ENCODE assay signal across 8 mouse cellular contexts in the genomic region with DNA sequence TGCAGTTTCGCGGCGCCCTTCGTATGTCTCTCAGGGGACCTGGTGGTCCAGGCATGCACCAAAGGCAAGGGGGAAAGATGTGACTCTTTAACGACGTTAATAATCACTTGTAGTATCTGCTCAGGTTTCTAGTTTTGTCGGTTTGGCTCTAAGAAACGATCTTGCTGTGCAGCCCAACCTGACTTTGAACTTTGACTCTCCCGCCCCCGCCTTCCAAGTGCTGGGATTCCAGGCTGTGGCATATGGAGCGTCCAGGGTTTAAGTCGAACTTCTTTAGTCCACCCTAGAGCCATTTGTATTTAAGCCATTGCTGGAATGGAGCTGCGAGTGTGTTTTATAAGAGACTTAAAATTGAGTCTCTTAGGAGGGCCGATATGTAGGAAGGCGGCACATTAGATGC. TPM values are rescaled to one million over a fixed set of nuclear protein-coding genes. Genes with fewer than 3 reads are reported as not detected.
DNase-seq lines count a peak whose midpoint lies in the region; ATAC-seq and TF ChIP-seq lines count a peak whose summit lies in the region.

No protein-coding gene starts in this region.

- H3K9me3 ChIP-seq in heart, postnatal 0 days (replicated peaks; ENCODE audit: control insufficient read depth, low read length): 0 out of 2 replicates have a peak, but pooled peaks cover 3% of the 10 kb centered on the region
- no peaks in the 10 kb centered on the region for H3K9me3 ChIP-seq in embryonic facial prominence, embryonic 12.5 days
- H3K9me3 ChIP-seq in kidney, embryonic 14.5 days (ENCODE audit: control insufficient read depth, low read length): peaks cover 8% of the 10 kb centered on the region
- H3K9me3 ChIP-seq in midbrain, embryonic 11.5 days (ENCODE audit: control insufficient read depth, low read length): no peaks in the 10 kb centered on the region; the same call in 1 of the 2 replicates

- ATAC-seq in heart, postnatal 0 days (ENCODE audit: insufficient read depth, low read depth): no peak
- ATAC-seq in embryonic facial prominence, embryonic 12.5 days (ENCODE audit: insufficient number of reproducible peaks, insufficient read depth, low FRiP score, low TSS enrichment): 0 out of 2 replicates have a peak, but pooled peaks have one; percentile 0
- no peak for ATAC-seq in kidney, embryonic 14.5 days (ENCODE audit: low FRiP score, low TSS enrichment)
- ATAC-seq in midbrain, embryonic 11.5 days (ENCODE audit: low FRiP score): no peak
- no peak for ATAC-seq in activated CD4-positive, CD25-positive, alpha-beta regulatory T cell, adult 4 months

- no peaks in the 10 kb centered on the region for H3K36me3 ChIP-seq in heart, postnatal 0 days (replicated peaks; ENCODE audit: control insufficient read depth, insufficient read depth, low read length)
- H3K36me3 ChIP-seq in embryonic facial prominence, embryonic 12.5 days: 0 out of 2 replicates have a peak, but pooled peaks cover 7% of the 10 kb centered on the region
- H3K36me3 ChIP-seq in kidney, embryonic 14.5 days (ENCODE audit: control insufficient read depth, insufficient read depth, low read length): no peaks in the 10 kb centered on the region
- no peaks in the 10 kb centered on the region for H3K36me3 ChIP-seq in midbrain, embryonic 11.5 days (ENCODE audit: control insufficient read depth, insufficient read depth, low read length)

- H3K27me3 ChIP-seq in heart, postnatal 0 days (ENCODE audit: control insufficient read depth, insufficient read depth, low read length): no peaks in the 10 kb centered on the region
- H3K27me3 ChIP-seq in embryonic facial prominence, embryonic 12.5 days: no peaks in the 10 kb centered on the region
- no peaks in the 10 kb centered on the region for H3K27me3 ChIP-seq in kidney, embryonic 14.5 days (ENCODE audit: control insufficient read depth, insufficient read depth, low read length)
- H3K27me3 ChIP-seq in midbrain, embryonic 11.5 days (ENCODE audit: control insufficient read depth, insufficient read depth, low read length): no peaks in the 10 kb centered on the region

- WGBS in heart, postnatal 0 days: 23% methylated on average over 15 of the region's 15 CpGs
- 14% methylated on average over 15 of the region's 15 CpGs for WGBS in embryonic facial prominence, embryonic 12.5 days
- 20% methylated on average over 15 of the region's 15 CpGs for WGBS in kidney, embryonic 14.5 days
- WGBS in midbrain, embryonic 11.5 days: 19% methylated on average over 15 of the region's 15 CpGs

- H3K9ac ChIP-seq in heart, postnatal 0 days (replicated peaks; ENCODE audit: low read depth, low read length): peak overlapping the region; percentile 65
- H3K9ac ChIP-seq in embryonic facial prominence, embryonic 12.5 days: peak overlapping the region; percentile 58
- peak overlapping the region; percentile 53 for H3K9ac ChIP-seq in kidney, embryonic 14.5 days (ENCODE audit: low read depth, low read length)
- peak overlapping the region; percentile 75 for H3K9ac ChIP-seq in midbrain, embryonic 11.5 days (ENCODE audit: low read length)

- H3K4me2 ChIP-seq in heart, postnatal 0 days (ENCODE audit: low read depth, low read length): peak overlapping the region; percentile 77
- H3K4me2 ChIP-seq in embryonic facial prominence, embryonic 12.5 days (replicated peaks): peak overlapping the region; percentile 66
- peak overlapping the region; percentile 56 for H3K4me2 ChIP-seq in kidney, embryonic 14.5 days (replicated peaks; ENCODE audit: low read depth, low read length)
- peak overlapping the region; percentile 66 for H3K4me2 ChIP-seq in midbrain, embryonic 11.5 days

- DNase-seq in heart, postnatal 0 days (ENCODE audit: low spot score): no peak
- DNase-seq in heart, postnatal 4 days: no peak
- DNase-seq in midbrain, embryonic 11.5 days (ENCODE audit: low spot score, missing footprints): no peak
- no peak for DNase-seq in cerebellum, adult 18-20 months
- no peak for DNase-seq in cerebellum, postnatal 25 days

- TF ChIP-seq CTCF in heart, postnatal 0 days (IDR thresholded peaks at IDR 0.05; ENCODE audit: low read depth): no peak

- peak overlapping the region; percentile 94 for H3K4me3 ChIP-seq in heart, postnatal 0 days (ENCODE audit: low read depth, low read length)
- H3K4me3 ChIP-seq in embryonic facial prominence, embryonic 12.5 days: peak overlapping the region; percentile 76
- peak overlapping the region; percentile 94 for H3K4me3 ChIP-seq in kidney, embryonic 14.5 days (ENCODE audit: low read length)
- peak overlapping the region; percentile 83 for H3K4me3 ChIP-seq in midbrain, embryonic 11.5 days (ENCODE audit: low read depth, low read length)

- no peak for TF ChIP-seq EP300 in heart, postnatal 0 days (IDR thresholded peaks at IDR 0.05; ENCODE audit: low read depth)

- H3K4me1 ChIP-seq in heart, postnatal 0 days (ENCODE audit: control insufficient read depth, insufficient read depth): peaks cover 9% of the 10 kb centered on the region
- peaks cover 15% of the 10 kb centered on the region for H3K4me1 ChIP-seq in embryonic facial prominence, embryonic 12.5 days
- peaks cover 7% of the 10 kb centered on the region; the same call in 1 of the 2 replicates for H3K4me1 ChIP-seq in kidney, embryonic 14.5 days (ENCODE audit: control insufficient read depth, insufficient read depth, low read length)
- H3K4me1 ChIP-seq in midbrain, embryonic 11.5 days (ENCODE audit: control insufficient read depth, insufficient read depth, low read length): peaks cover 11% of the 10 kb centered on the region

- peak overlapping the region; percentile 76 for H3K27ac ChIP-seq in heart, postnatal 0 days (ENCODE audit: low read depth)
- peak overlapping the region; percentile 96 for H3K27ac ChIP-seq in embryonic facial prominence, embryonic 12.5 days
- peak overlapping the region; percentile 85 for H3K27ac ChIP-seq in kidney, embryonic 14.5 days (ENCODE audit: low read depth, low read length)
- peak overlapping the region; percentile 88 for H3K27ac ChIP-seq in midbrain, embryonic 11.5 days (ENCODE audit: low read depth, low read length)

RNA-seq across cellular contexts. Expression of a gene that starts 0.4 kb away (rescaled TPM):
- 22.7 and 25.3 TPM in 2 replicates for total RNA-seq in heart, postnatal 0 days (2014; rRNA removed; ENCODE audit: low replicate concordance)
- 6.5 and 7.7 TPM in 2 replicates for polyA plus RNA-seq in heart, postnatal 0 days (2015; fragmentation: Nextera tagmentation; extraction: Ambion mirVana)
- 10 to 100 TPM; 10.7 to 11.9 TPM for total RNA-seq in heart, postnatal 4 days (2021)
- polyA plus RNA-seq in embryonic facial prominence, embryonic 12.5 days (2016; fragmentation: Nextera tagmentation; extraction: Ambion mirVana): 15.4 and 17.3 TPM in 2 replicates
- 14.4 and 21.2 TPM in 2 replicates for polyA plus RNA-seq in kidney, embryonic 14.5 days (2014; fragmentation: Nextera tagmentation; extraction: Ambion mirVana)
- polyA plus RNA-seq in midbrain, embryonic 11.5 days (2014; fragmentation: Nextera tagmentation; extraction: Ambion mirVana): 15.7 and 16.1 TPM in 2 replicates
- 1 to 10 TPM in 1 of 2 experiments, under 1 TPM in 1; 0.81 to 1.4 TPM for polyA plus RNA-seq in activated CD4-positive, CD25-positive, alpha-beta regulatory T cell, adult 4 months (2017; shearing (Covaris generic))

RNA-seq across cellular contexts. Expression of a gene that starts 1.2 kb away (rescaled TPM):
- total RNA-seq in heart, postnatal 0 days (2014; rRNA removed; ENCODE audit: low replicate concordance): 39.6 and 62.9 TPM in 2 replicates
- 33.8 and 36.2 TPM in 2 replicates for polyA plus RNA-seq in heart, postnatal 0 days (2015; fragmentation: Nextera tagmentation; extraction: Ambion mirVana)
- 10 to 100 TPM; 51.8 to 53.9 TPM for total RNA-seq in heart, postnatal 4 days (2021)
- 29.5 and 32.5 TPM in 2 replicates for polyA plus RNA-seq in embryonic facial prominence, embryonic 12.5 days (2016; fragmentation: Nextera tagmentation; extraction: Ambion mirVana)
- polyA plus RNA-seq in kidney, embryonic 14.5 days (2014; fragmentation: Nextera tagmentation; extraction: Ambion mirVana): 41.6 and 44.8 TPM in 2 replicates
- 30.7 and 34.6 TPM in 2 replicates for polyA plus RNA-seq in midbrain, embryonic 11.5 days (2014; fragmentation: Nextera tagmentation; extraction: Ambion mirVana)
- 10 to 100 TPM; 15.3 to 15.7 TPM for polyA plus RNA-seq in activated CD4-positive, CD25-positive, alpha-beta regulatory T cell, adult 4 months (2017; shearing (Covaris generic))

RNA-seq across cellular contexts. Expression of a gene that starts 45.8 kb away (rescaled TPM):
- total RNA-seq in heart, postnatal 0 days (2014; rRNA removed; ENCODE audit: low replicate concordance): 0.12 TPM in 1 of 2 replicates, not detected in the other
- 0.11 TPM in 1 of 2 replicates, not detected in the other for polyA plus RNA-seq in heart, postnatal 0 days (2015; fragmentation: Nextera tagmentation; extraction: Ambion mirVana)
- not detected for total RNA-seq in heart, postnatal 4 days (2021)
- polyA plus RNA-seq in embryonic facial prominence, embryonic 12.5 days (2016; fragmentation: Nextera tagmentation; extraction: Ambion mirVana): 0.39 and 0.42 TPM in 2 replicates
- 0.14 and 0.43 TPM in 2 replicates for polyA plus RNA-seq in kidney, embryonic 14.5 days (2014; fragmentation: Nextera tagmentation; extraction: Ambion mirVana)
- 0.33 and 0.36 TPM in 2 replicates for polyA plus RNA-seq in midbrain, embryonic 11.5 days (2014; fragmentation: Nextera tagmentation; extraction: Ambion mirVana)
- under 1 TPM in 1 of 2 experiments, not detected in 1; 0.25 TPM for polyA plus RNA-seq in activated CD4-positive, CD25-positive, alpha-beta regulatory T cell, adult 4 months (2017; shearing (Covaris generic))

RNA-seq across cellular contexts. Expression of a gene that starts 51.4 kb away (rescaled TPM):
- total RNA-seq in heart, postnatal 0 days (2014; rRNA removed; ENCODE audit: low replicate concordance): not detected in 2 replicates
- 0.46 and 0.59 TPM in 2 replicates for polyA plus RNA-seq in heart, postnatal 0 days (2015; fragmentation: Nextera tagmentation; extraction: Ambion mirVana)
- total RNA-seq in heart, postnatal 4 days (2021): under 1 TPM; 0.17 to 0.45 TPM
- 0.52 and 1.8 TPM in 2 replicates for polyA plus RNA-seq in embryonic facial prominence, embryonic 12.5 days (2016; fragmentation: Nextera tagmentation; extraction: Ambion mirVana)
- polyA plus RNA-seq in kidney, embryonic 14.5 days (2014; fragmentation: Nextera tagmentation; extraction: Ambion mirVana): 1.1 and 1.2 TPM in 2 replicates
- polyA plus RNA-seq in midbrain, embryonic 11.5 days (2014; fragmentation: Nextera tagmentation; extraction: Ambion mirVana): 1.2 and 1.4 TPM in 2 replicates
- polyA plus RNA-seq in activated CD4-positive, CD25-positive, alpha-beta regulatory T cell, adult 4 months (2017; shearing (Covaris generic)): 1 to 10 TPM in 1 of 2 experiments, not detected in 1; 5.0 TPM

RNA-seq across cellular contexts. Expression of a gene that starts 52.1 kb away (rescaled TPM):
- total RNA-seq in heart, postnatal 0 days (2014; rRNA removed; ENCODE audit: low replicate concordance): 3.7 and 3.9 TPM in 2 replicates
- polyA plus RNA-seq in heart, postnatal 0 days (2015; fragmentation: Nextera tagmentation; extraction: Ambion mirVana): 0.62 and 0.89 TPM in 2 replicates
- 1 to 10 TPM; 6.7 TPM for total RNA-seq in heart, postnatal 4 days (2021)
- 3.6 and 3.8 TPM in 2 replicates for polyA plus RNA-seq in embryonic facial prominence, embryonic 12.5 days (2016; fragmentation: Nextera tagmentation; extraction: Ambion mirVana)
- polyA plus RNA-seq in kidney, embryonic 14.5 days (2014; fragmentation: Nextera tagmentation; extraction: Ambion mirVana): 2.0 and 2.9 TPM in 2 replicates
- polyA plus RNA-seq in midbrain, embryonic 11.5 days (2014; fragmentation: Nextera tagmentation; extraction: Ambion mirVana): 4.3 TPM in 2 replicates
- polyA plus RNA-seq in activated CD4-positive, CD25-positive, alpha-beta regulatory T cell, adult 4 months (2017; shearing (Covaris generic)): 1 to 10 TPM; 3.3 to 3.9 TPM
